Mouse (Mus musculus) liver, embryonic 13.5 days (tissue): ENCODE data around the gene Mgat4a. TPM values are rescaled to one million over a fixed set of nuclear protein-coding genes. Genes with fewer than 3 reads are reported as not detected.
"Not testable (repeated sequence)": the region's sequence is repeated elsewhere in the genome, so short reads cannot be mapped to it uniquely, and the experiment has no call there.

Experiments
- ATAC-seq: fragments of 200-750 bp; cut with Nextera tagmentation; 2 replicates; pipeline ENCODE4 v1.8.0; 2017; ENCODE audit warnings: low read depth, mild to moderate bottlenecking, moderate number of reproducible peaks, moderate library complexity
- DNase-seq: peaks from one replicate; pipeline ENCODE4 v3.0.0; 2022
- H3K27ac ChIP-seq: fragments of 300-500 bp; sonication (generic); 2 replicates; pipeline ENCODE4 v1.5.1; 2015; ENCODE audit warnings: moderate library complexity, mild to moderate bottlenecking, inconsistent platforms
- H3K27me3 ChIP-seq: fragments of 300-500 bp; sonication (generic); 2 replicates; pipeline ENCODE4 v1.6.1; 2015; ENCODE audit warnings: mild to moderate bottlenecking, inconsistent platforms
- H3K36me3 ChIP-seq: fragments of 300-500 bp; sonication (generic); 2 replicates; pipeline ENCODE4 v1.6.1; 2015; ENCODE audit warnings: mild to moderate bottlenecking, inconsistent platforms
- H3K4me1 ChIP-seq: fragments of 300-500 bp; sonication (generic); replicated peaks from 2 replicates; pipeline ENCODE4 v1.6.1; 2015; ENCODE audit warnings: inconsistent platforms
- H3K4me2 ChIP-seq: fragments of 300-500 bp; sonication (generic); 2 replicates; pipeline ENCODE4 v1.6.1; 2015; ENCODE audit warnings: inconsistent platforms, mild to moderate bottlenecking, moderate library complexity
- H3K4me3 ChIP-seq: fragments of 300-500 bp; sonication (generic); replicated peaks from 2 replicates; pipeline ENCODE4 v1.5.1; 2015; ENCODE audit warnings: mild to moderate bottlenecking, inconsistent platforms
- H3K9ac ChIP-seq: fragments of 300-500 bp; sonication (generic); 2 replicates; pipeline ENCODE4 v1.6.1; 2015; ENCODE audit warnings: mild to moderate bottlenecking, inconsistent platforms
- H3K9me3 ChIP-seq: fragments of 300-500 bp; sonication (generic); replicated peaks from 2 replicates; pipeline ENCODE4 v1.6.1; 2016; ENCODE audit warnings: inconsistent platforms
- WGBS: fragments of 180-500 bp; shearing (Covaris S2); methylation state at CpG from one replicate; pipeline ENCODE4 v1.1.7; 2015; ENCODE audit not compliant: insufficient replicate concordance; 5-methylcytosine and 5-hydroxymethylcytosine counted together
- polyA plus RNA-seq: library from polyadenylated mRNA; unstranded; fragments of >200 nt; fragmentation: Nextera tagmentation; extraction: Ambion mirVana; gene quantifications from 2 replicates; pipeline ENCODE4 v1.2.1, GENCODE M21; 2015

Gene Mgat4a
- polyA plus RNA-seq, 1 experiment from 2014 or later: 1.0 TPM

DNA sequence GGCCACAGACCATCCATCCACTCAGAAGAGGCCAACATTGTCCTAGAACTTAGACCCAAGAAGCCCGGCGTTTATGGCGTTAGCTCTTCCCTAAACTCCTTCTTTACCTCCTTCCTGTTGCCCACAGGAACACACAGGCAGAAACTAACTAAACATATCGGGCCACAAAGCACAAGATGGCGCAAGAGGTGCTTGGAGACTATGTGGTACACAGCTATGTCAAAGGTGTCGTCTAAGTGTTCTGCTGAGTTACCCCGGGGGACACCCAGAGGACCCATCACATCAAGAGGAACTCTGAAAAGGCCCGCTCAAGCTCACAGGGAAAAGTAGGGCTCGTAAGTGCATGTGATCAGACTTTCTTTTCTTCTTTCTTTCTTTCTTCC is 35.5 kb downstream of the Mgat4a start:
- whole genome bisulfite sequencing: 72% methylated on average over 9 of the region's 9 CpGs
- no peaks in the 10 kb centered on the region for H3K27me3 ChIP-seq
- H3K4me1 ChIP-seq: peaks cover 24% of the 10 kb centered on the region
- DNase-seq (no peak), ATAC-seq (no peak)
- no peak overlapping the region for H3K27ac ChIP-seq
- H3K9me3 ChIP-seq: no peaks in the 10 kb centered on the region; the same call in 1 of the 2 replicates
- H3K36me3 ChIP-seq: no peaks in the 10 kb centered on the region
- H3K9ac ChIP-seq: no peak overlapping the region
- no peak overlapping the region for H3K4me2 ChIP-seq
- no peak overlapping the region for H3K4me3 ChIP-seq

DNA sequence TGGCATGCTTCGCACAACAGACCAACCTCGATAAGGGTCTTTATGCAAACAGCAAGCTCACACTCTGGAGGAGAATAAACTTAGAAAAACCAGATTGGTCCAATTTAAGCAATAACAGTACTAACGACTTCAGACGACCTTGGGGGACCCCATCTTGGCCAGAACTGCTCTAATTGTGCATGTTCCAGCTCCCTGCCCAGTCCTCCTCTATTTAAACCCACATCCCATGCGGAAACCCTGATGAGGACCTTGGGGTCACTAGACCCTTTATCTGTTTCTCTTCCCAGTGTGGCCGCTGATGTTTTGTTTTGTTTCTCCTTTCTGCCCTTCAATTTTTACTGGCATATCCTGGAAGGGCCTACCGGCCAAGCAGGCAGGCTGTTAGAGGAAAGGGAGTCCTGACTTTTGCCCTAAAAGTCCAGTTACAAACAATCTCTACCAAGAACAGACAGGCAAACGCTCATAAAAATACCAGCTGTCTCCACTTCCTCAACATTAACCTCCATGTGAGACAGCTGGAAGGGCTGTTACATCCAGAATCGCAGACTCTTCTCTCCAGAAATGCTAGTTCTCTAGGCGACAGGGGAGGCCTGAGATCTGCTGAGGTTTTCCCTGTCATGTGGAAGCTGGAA is 36.0 kb downstream of the Mgat4a start:
- H3K27ac ChIP-seq: no peak overlapping the region
- 64% methylated on average over 10 of the region's 10 CpGs for WGBS
- no peaks in the 10 kb centered on the region for H3K27me3 ChIP-seq
- H3K36me3 ChIP-seq: no peaks in the 10 kb centered on the region
- H3K9ac ChIP-seq: no peak overlapping the region
- no peak overlapping the region for H3K4me3 ChIP-seq
- no peak overlapping the region for H3K4me2 ChIP-seq
- ATAC-seq: no peak
- H3K9me3 ChIP-seq: no peaks in the 10 kb centered on the region; the same call in 1 of the 2 replicates
- H3K4me1 ChIP-seq: peaks cover 24% of the 10 kb centered on the region
- no peak for DNase-seq

- Histone ChIP-seq H3K27me3 (no peaks in the 10 kb centered on the region), H3K9ac (no peak overlapping the region), H3K4me2 (no peak overlapping the region), H3K9me3 (no peaks in the 10 kb centered on the region; the same call in 1 of the 2 replicates), H3K27ac (no peak overlapping the region), H3K4me3 (no peak overlapping the region), H3K4me1 (peaks cover 24% of the 10 kb centered on the region), H3K36me3 (no peaks in the 10 kb centered on the region)
- WGBS: 61% methylated on average over 4 of the region's 4 CpGs
- ATAC-seq: no peak
- no peak for DNase-seq
Measured at GRCm38 (mm10) chr1:37503656-37504055, 37.2 kb downstream of the Mgat4a start.

GRCm38 (mm10) chr1:37502354-37502753 is 38.5 kb downstream of the Mgat4a start:
- WGBS: 16% methylated on average over 9 of the region's 9 CpGs
- Histone ChIP-seq H3K27ac (no peak overlapping the region), H3K27me3 (no peaks in the 10 kb centered on the region)

DNA sequence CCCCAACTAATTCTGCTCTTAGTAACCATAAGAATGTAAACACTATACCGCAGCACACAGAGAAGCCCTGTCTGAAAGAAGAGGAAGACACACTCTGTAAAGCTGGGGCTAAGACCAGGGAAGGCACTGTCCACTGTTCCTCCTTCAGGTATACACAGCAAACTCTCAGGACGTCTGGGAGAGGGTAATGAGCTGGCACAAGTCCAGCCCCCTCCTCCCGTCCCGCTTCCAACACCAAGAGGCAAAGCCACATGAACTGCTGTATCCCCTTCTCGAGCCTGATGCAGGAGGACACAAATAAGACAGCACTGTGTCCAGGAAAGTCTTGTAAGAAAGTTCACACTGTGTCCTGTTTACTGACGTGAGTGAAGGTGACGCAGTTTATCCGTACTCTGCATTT is 40.1 kb downstream of the Mgat4a start:
- Histone ChIP-seq H3K4me1 (peaks cover 34% of the 10 kb centered on the region), H3K27ac (no peak overlapping the region), H3K9ac (no peak overlapping the region), H3K9me3 (no peaks in the 10 kb centered on the region), H3K4me2 (no peak overlapping the region), H3K27me3 (no peaks in the 10 kb centered on the region), H3K36me3 (no peaks in the 10 kb centered on the region), H3K4me3 (no peak overlapping the region)
- ATAC-seq (no peak), DNase-seq (no peak)
- WGBS: 65% methylated on average over 8 of the region's 8 CpGs

More at GRCm38 (mm10) chr1:37502354-37502753, 38.5 kb downstream of the Mgat4a start:
- no peaks in the 10 kb centered on the region for H3K36me3 ChIP-seq
- no peak overlapping the region for H3K4me3 ChIP-seq
- H3K9me3 ChIP-seq: no peaks in the 10 kb centered on the region; the same call in 1 of the 2 replicates
- ATAC-seq (no peak), DNase-seq (no peak)
- no peak overlapping the region for H3K4me2 ChIP-seq
- peaks cover 24% of the 10 kb centered on the region for H3K4me1 ChIP-seq
- no peak overlapping the region for H3K9ac ChIP-seq

DNA sequence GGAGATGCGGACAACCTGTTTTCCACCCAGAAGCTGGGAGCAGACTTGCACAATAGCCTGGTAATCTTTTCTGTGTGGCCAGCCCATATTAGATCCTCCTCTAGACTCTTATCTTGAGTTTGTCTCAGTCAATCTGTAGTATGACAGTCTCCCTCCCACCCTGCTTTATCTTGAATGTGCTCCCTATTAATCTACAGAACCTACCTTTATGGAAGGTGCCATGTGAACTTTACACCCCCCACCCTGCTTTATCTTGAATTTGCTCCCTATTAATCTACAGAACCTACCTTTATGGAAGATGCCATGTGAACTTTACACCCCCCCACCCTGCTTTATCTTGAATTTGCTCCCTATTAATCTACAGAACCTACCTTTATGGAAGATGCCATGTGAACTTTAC is 41.4 kb downstream of the Mgat4a start:
- 81% methylated on average over 1 of the region's 1 CpGs for WGBS
- not testable (repeated sequence) for H3K4me3 ChIP-seq, H3K9ac ChIP-seq, DNase-seq, H3K36me3 ChIP-seq, ATAC-seq, H3K9me3 ChIP-seq, H3K27me3 ChIP-seq, H3K27ac ChIP-seq, H3K4me2 ChIP-seq
- H3K4me1 ChIP-seq: peaks cover 31% of the 10 kb centered on the region

DNA sequence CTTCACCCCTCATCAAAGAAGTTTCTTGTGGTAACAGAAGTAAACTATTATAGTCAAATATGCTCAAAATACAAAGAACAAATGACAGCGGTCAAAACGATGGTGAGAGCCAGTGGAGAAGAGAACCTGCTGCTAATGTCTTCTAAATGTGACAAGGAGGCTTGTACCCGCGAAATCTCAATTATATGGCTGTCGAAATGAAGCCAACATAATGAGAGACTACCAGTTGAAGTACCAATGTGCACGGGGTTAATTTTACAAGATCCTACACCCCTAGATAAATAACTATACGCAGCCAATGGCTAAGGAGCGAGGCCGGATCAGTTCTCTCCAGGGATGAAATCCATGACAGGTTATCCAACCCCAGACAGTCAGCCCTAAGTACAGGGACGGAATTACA is 41.9 kb downstream of the Mgat4a start:
- no peak for DNase-seq
- no peak overlapping the region for H3K4me2 ChIP-seq
- H3K27ac ChIP-seq: no peak overlapping the region

DNA sequence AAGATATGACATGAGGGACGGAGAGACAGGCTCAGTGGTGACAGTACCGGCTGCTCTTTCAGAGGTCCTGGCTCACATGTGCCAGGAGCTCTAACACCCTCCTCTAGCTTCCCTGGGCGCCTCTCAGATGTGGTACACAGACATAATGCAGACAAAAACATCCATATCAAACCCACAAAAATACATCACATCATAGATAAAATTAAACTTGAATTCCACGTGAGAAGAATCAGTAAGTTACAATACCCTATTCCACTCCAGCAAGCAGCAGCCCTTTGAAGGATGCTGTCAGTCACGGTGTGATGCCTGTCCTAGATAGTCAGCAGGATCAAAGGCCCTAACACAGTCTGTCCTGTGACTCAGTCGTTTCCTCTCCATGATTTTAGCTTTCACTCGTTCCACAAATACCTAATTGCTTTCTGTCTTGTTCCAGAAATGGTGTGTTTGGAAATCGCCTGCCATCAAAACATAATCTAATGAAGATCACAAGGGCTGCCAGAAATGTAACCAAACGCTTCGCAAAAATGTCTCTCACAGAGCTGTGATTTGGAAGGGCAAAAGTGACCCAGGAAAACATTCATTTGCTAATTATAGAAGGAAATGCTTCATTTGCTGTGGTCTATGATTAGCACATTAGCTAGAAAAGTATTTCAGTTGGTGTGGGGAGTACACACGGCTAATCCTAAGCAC is 44.1 kb downstream of the Mgat4a start:
- Histone ChIP-seq H3K27ac (no peak overlapping the region), H3K9ac (peak overlapping the region; percentile 53; the same call in 1 of the 2 replicates), H3K4me1 (peaks cover 32% of the 10 kb centered on the region), H3K9me3 (no peaks in the 10 kb centered on the region), H3K4me3 (no peak overlapping the region), H3K36me3 (no peaks in the 10 kb centered on the region), H3K27me3 (no peaks in the 10 kb centered on the region), H3K4me2 (peak overlapping the region; percentile 58)
- ATAC-seq (no peak), DNase-seq (no peak)
- WGBS: 57% methylated on average over 11 of the region's 11 CpGs

More for the DNA sequence above, 41.9 kb downstream of the Mgat4a start:
- Histone ChIP-seq H3K4me3 (no peak overlapping the region), H3K9me3 (no peaks in the 10 kb centered on the region), H3K9ac (no peak overlapping the region), H3K4me1 (peaks cover 31% of the 10 kb centered on the region), H3K36me3 (no peaks in the 10 kb centered on the region), H3K27me3 (no peaks in the 10 kb centered on the region)
- WGBS: 81% methylated on average over 10 of the region's 10 CpGs
- ATAC-seq: no peak

GRCm38 (mm10) chr1:37495698-37496321 is 45.0 kb downstream of the Mgat4a start:
- Histone ChIP-seq H3K27ac (no peak overlapping the region), H3K4me1 (peaks cover 37% of the 10 kb centered on the region), H3K27me3 (no peaks in the 10 kb centered on the region), H3K36me3 (no peaks in the 10 kb centered on the region), H3K4me3 (peak overlapping the region; percentile 46), H3K9ac (peak overlapping the region; percentile 53), H3K9me3 (no peaks in the 10 kb centered on the region), H3K4me2 (peak overlapping the region; percentile 58)
- DNase-seq (no peak), ATAC-seq (no peak)
- 12% methylated on average over 10 of the region's 10 CpGs for WGBS

DNA sequence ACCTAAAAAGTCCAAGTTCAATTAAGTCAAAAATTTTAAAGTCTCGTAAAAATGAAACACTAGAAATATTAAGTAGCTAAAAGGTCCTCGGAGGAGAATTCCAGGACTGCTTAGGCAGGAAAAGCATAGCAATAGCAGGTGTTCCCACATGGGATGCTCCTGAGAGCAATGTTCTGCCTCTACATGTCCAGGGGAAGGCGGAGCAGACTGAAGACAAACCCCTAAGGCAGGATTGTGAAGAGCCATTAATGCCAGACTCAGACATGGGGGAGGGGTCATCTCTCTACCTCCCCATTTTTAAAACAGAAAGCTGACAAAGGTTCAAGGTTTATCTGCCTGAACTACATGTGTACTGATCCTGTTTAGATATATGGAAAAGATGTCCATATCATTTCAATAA is 45.7 kb downstream of the Mgat4a start:
- no peak for DNase-seq
- Histone ChIP-seq H3K27me3 (no peaks in the 10 kb centered on the region), H3K9me3 (no peaks in the 10 kb centered on the region), H3K4me2 (no peak overlapping the region; the same call in 1 of the 2 replicates), H3K36me3 (no peaks in the 10 kb centered on the region), H3K4me1 (peaks cover 36% of the 10 kb centered on the region), H3K27ac (no peak overlapping the region), H3K4me3 (no peak overlapping the region), H3K9ac (no peak overlapping the region)
- no peak for ATAC-seq
- 81% methylated on average over 3 of the region's 3 CpGs for WGBS

DNA sequence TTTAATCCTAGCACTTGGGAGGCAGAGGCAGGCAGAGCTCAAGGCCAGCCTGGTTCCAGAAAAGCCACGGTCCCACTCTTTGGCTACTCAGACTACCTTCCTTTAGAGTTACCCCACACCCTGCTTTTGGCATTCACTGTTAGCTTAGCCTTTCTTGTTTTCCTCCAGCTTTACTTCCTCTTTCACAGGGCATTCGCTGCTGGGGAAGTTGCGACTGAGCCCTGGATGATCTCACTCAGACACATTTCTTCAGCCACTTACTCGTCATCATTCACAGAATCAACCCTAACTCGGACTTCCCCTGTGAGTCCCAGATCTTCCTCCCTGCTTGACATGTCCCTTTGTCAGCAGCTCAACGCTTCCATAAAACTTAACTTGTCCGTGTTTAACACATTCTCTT is 49.1 kb downstream of the Mgat4a start:
- ATAC-seq (no peak), DNase-seq (no peak)
- H3K36me3 ChIP-seq: no peaks in the 10 kb centered on the region
- H3K27ac ChIP-seq: no peak overlapping the region
- no peak overlapping the region for H3K4me2 ChIP-seq
- no peaks in the 10 kb centered on the region for H3K27me3 ChIP-seq
- no peak overlapping the region for H3K4me3 ChIP-seq
- H3K4me1 ChIP-seq: peaks cover 27% of the 10 kb centered on the region
- 16% methylated on average over 7 of the region's 7 CpGs for WGBS
- no peak overlapping the region for H3K9ac ChIP-seq
- no peaks in the 10 kb centered on the region for H3K9me3 ChIP-seq
